Mouse (Mus musculus): Measurements from ENCODE around the gene C2cd3. TPM values are rescaled to one million over a fixed set of nuclear protein-coding genes. Genes with fewer than 3 reads are reported as not detected.

Gene C2cd3
- 6.0 TPM for polyA plus RNA-seq (2012; fragmentation: generic; extraction: Trizol)

- Histone ChIP-seq H3K36me3 (ENCODE audit: control insufficient read depth, insufficient read depth) (peaks cover 4% of the 10 kb centered on the region), H3K79me2 (ENCODE audit: control insufficient read depth, insufficient read depth) (peaks cover 38% of the 10 kb centered on the region), H3K27me3 (ENCODE audit: control insufficient read depth, insufficient read depth, insufficient read length) (no peaks in the 10 kb centered on the region), H3K4me3 (peak within 1 kb of the TSS; percentile 68), H3K4me2 (ENCODE audit: low read depth) (peak within 1 kb of the TSS; percentile 75), H3ac (ENCODE audit: control insufficient read depth, insufficient read length) (peak within 1 kb of the TSS; percentile 8)
- no peak for TF ChIP-seq MYOD1 (IDR thresholded peaks at IDR 0.05; ENCODE audit: control insufficient read depth in 1 of 3, insufficient read length in 2 of 3, low read depth in 2 of 3)
- TF ChIP-seq CEBPB (IDR thresholded peaks at IDR 0.05; ENCODE audit: insufficient read depth, poor library complexity, severe bottlenecking) = no peak
- no peak for TF ChIP-seq TCF3 (IDR thresholded peaks at IDR 0.05; ENCODE audit: insufficient read length, low read depth)
- peak; percentile 67 for TF ChIP-seq REST (IDR thresholded peaks at IDR 0.05; ENCODE audit: insufficient read depth, insufficient read length)
- TF ChIP-seq POLR2A (IDR thresholded peaks at IDR 0.05; ENCODE audit: insufficient read length, low read depth) = peak; percentile 100
- TF ChIP-seq SRF (IDR thresholded peaks at IDR 0.05; ENCODE audit: control insufficient read depth, insufficient read length, low read depth) = peak; percentile 57
- TF ChIP-seq MYOG (IDR thresholded peaks at IDR 0.05; ENCODE audit: control insufficient read depth in 1 of 3, insufficient read depth in 1 of 3, insufficient read length in 2 of 3, low read depth in 2 of 3) = peak in 1 of 3 experiments; percentile 1
- peak; percentile 98 for TF ChIP-seq POLR2AphosphoS2 (IDR thresholded peaks at IDR 0.05; ENCODE audit: insufficient read length, low read depth)
Observed at GRCm38 (mm10) chr7:100371495-100372451, at the start of gene C2cd3, which contains the start of gene Ppme1. Gene C2cd3, plus strand, starts transcription at chr7:100372233. Gene Ppme1, minus strand, starts transcription at chr7:100372307.

GRCm38 (mm10) chr7:100323721-100324120 lies 48.3 kb upstream of the C2cd3 start:
- H3K27me3 ChIP-seq (ENCODE audit: control insufficient read depth, insufficient read depth, insufficient read length) = no peaks in the 10 kb centered on the region
- TF ChIP-seq MYOG (IDR thresholded peaks at IDR 0.05; ENCODE audit: control insufficient read depth in 1 of 3, insufficient read depth in 1 of 3, insufficient read length in 2 of 3, low read depth in 2 of 3) (no peak), TCF3 (IDR thresholded peaks at IDR 0.05; ENCODE audit: insufficient read length, low read depth) (no peak), USF1 (IDR thresholded peaks at IDR 0.05; ENCODE audit: low read depth) (no peak), E2F4 (IDR thresholded peaks at IDR 0.05; ENCODE audit: insufficient read depth) (no peak), POLR2A (IDR thresholded peaks at IDR 0.05; ENCODE audit: insufficient read length, low read depth) (no peak), CEBPB (IDR thresholded peaks at IDR 0.05; ENCODE audit: insufficient read depth, poor library complexity, severe bottlenecking) (no peak), TCF12 (IDR thresholded peaks at IDR 0.05; ENCODE audit: insufficient read depth, poor library complexity, severe bottlenecking) (no peak), REST (IDR thresholded peaks at IDR 0.05; ENCODE audit: insufficient read depth, insufficient read length) (no peak), SRF (IDR thresholded peaks at IDR 0.05; ENCODE audit: control insufficient read depth, insufficient read length, low read depth) (no peak), POLR2AphosphoS2 (IDR thresholded peaks at IDR 0.05; ENCODE audit: insufficient read length, low read depth) (no peak), MYOD1 (IDR thresholded peaks at IDR 0.05; ENCODE audit: control insufficient read depth in 1 of 3, insufficient read length in 2 of 3, low read depth in 2 of 3) (no peak), MAX (IDR thresholded peaks at IDR 0.05; ENCODE audit: low read depth) (no peak)
- peaks cover 5% of the 10 kb centered on the region for H3K36me3 ChIP-seq (ENCODE audit: control insufficient read depth, insufficient read depth)

DNA sequence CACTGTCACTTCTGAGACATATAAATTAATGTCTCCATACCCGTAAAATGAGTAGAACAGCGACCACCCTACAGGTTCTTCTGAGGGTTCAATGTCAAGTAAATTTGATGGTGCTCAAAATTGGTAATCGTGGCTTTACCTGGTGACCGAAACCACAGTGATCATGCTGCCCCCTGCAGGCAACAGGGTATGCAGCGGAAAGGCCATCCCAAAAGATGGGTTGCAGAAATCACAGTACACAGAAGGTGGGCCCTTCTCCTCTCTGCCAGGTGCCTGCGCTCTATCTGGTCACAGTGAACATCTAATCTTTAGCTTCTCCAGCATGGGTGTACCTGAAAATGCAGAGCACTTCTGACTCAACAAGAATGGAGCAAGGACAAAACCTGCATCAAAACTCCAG lies 46.6 kb upstream of the C2cd3 start:
- Histone ChIP-seq H3K79me2 (ENCODE audit: control insufficient read depth, insufficient read depth) (no peaks in the 10 kb centered on the region), H3K4me2 (ENCODE audit: low read depth) (no peak overlapping the region), H3K27me3 (ENCODE audit: control insufficient read depth, insufficient read depth, insufficient read length) (no peaks in the 10 kb centered on the region), H3K36me3 (ENCODE audit: control insufficient read depth, insufficient read depth) (peaks cover 5% of the 10 kb centered on the region), H3ac (ENCODE audit: control insufficient read depth, insufficient read length) (no peak overlapping the region), H3K4me3 (no peak overlapping the region)
- no peak for TF ChIP-seq MYOD1 (IDR thresholded peaks at IDR 0.05; ENCODE audit: control insufficient read depth in 1 of 3, insufficient read length in 2 of 3, low read depth in 2 of 3)
- TF ChIP-seq MYOG (IDR thresholded peaks at IDR 0.05; ENCODE audit: control insufficient read depth in 1 of 3, insufficient read depth in 1 of 3, insufficient read length in 2 of 3, low read depth in 2 of 3) = no peak
- no peak for TF ChIP-seq USF1 (IDR thresholded peaks at IDR 0.05; ENCODE audit: low read depth)
- no peak for TF ChIP-seq TCF3 (IDR thresholded peaks at IDR 0.05; ENCODE audit: insufficient read length, low read depth)
- no peak for TF ChIP-seq MAX (IDR thresholded peaks at IDR 0.05; ENCODE audit: low read depth)
- TF ChIP-seq REST (IDR thresholded peaks at IDR 0.05; ENCODE audit: insufficient read depth, insufficient read length) = no peak
- TF ChIP-seq POLR2A (IDR thresholded peaks at IDR 0.05; ENCODE audit: insufficient read length, low read depth) = no peak
- TF ChIP-seq TCF12 (IDR thresholded peaks at IDR 0.05; ENCODE audit: insufficient read depth, poor library complexity, severe bottlenecking) = no peak
- TF ChIP-seq CEBPB (IDR thresholded peaks at IDR 0.05; ENCODE audit: insufficient read depth, poor library complexity, severe bottlenecking) = no peak
- TF ChIP-seq SRF (IDR thresholded peaks at IDR 0.05; ENCODE audit: control insufficient read depth, insufficient read length, low read depth) = no peak
- no peak for TF ChIP-seq POLR2AphosphoS2 (IDR thresholded peaks at IDR 0.05; ENCODE audit: insufficient read length, low read depth)
- TF ChIP-seq E2F4 (IDR thresholded peaks at IDR 0.05; ENCODE audit: insufficient read depth) = no peak

More at GRCm38 (mm10) chr7:100323721-100324120, 48.3 kb upstream of the C2cd3 start:
- Histone ChIP-seq H3K4me3 (no peak overlapping the region), H3ac (ENCODE audit: control insufficient read depth, insufficient read length) (no peak overlapping the region), H3K4me2 (ENCODE audit: low read depth) (no peak overlapping the region), H3K79me2 (ENCODE audit: control insufficient read depth, insufficient read depth) (no peaks in the 10 kb centered on the region)

GRCm38 (mm10) chr7:100327514-100327913 lies 44.5 kb upstream of the C2cd3 start:
- H3K4me2 ChIP-seq (ENCODE audit: low read depth) = no peak overlapping the region
- TF ChIP-seq CEBPB (IDR thresholded peaks at IDR 0.05; ENCODE audit: insufficient read depth, poor library complexity, severe bottlenecking) (no peak), REST (IDR thresholded peaks at IDR 0.05; ENCODE audit: insufficient read depth, insufficient read length) (no peak), POLR2AphosphoS2 (IDR thresholded peaks at IDR 0.05; ENCODE audit: insufficient read length, low read depth) (no peak), MYOG (IDR thresholded peaks at IDR 0.05; ENCODE audit: control insufficient read depth in 1 of 3, insufficient read depth in 1 of 3, insufficient read length in 2 of 3, low read depth in 2 of 3) (no peak), TCF12 (IDR thresholded peaks at IDR 0.05; ENCODE audit: insufficient read depth, poor library complexity, severe bottlenecking) (no peak), SRF (IDR thresholded peaks at IDR 0.05; ENCODE audit: control insufficient read depth, insufficient read length, low read depth) (no peak), USF1 (IDR thresholded peaks at IDR 0.05; ENCODE audit: low read depth) (no peak), MYOD1 (IDR thresholded peaks at IDR 0.05; ENCODE audit: control insufficient read depth in 1 of 3, insufficient read length in 2 of 3, low read depth in 2 of 3) (no peak), TCF3 (IDR thresholded peaks at IDR 0.05; ENCODE audit: insufficient read length, low read depth) (no peak), E2F4 (IDR thresholded peaks at IDR 0.05; ENCODE audit: insufficient read depth) (no peak)
- no peaks in the 10 kb centered on the region for H3K27me3 ChIP-seq (ENCODE audit: control insufficient read depth, insufficient read depth, insufficient read length)
- H3ac ChIP-seq (ENCODE audit: control insufficient read depth, insufficient read length) = no peak overlapping the region
- H3K4me3 ChIP-seq = no peak overlapping the region
- H3K79me2 ChIP-seq (ENCODE audit: control insufficient read depth, insufficient read depth) = no peaks in the 10 kb centered on the region
- peaks cover 18% of the 10 kb centered on the region for H3K36me3 ChIP-seq (ENCODE audit: control insufficient read depth, insufficient read depth)
